Mouse (Mus musculus): ENCODE data around the gene Ankrd11.

The Ankrd11 gene

GRCm38 (mm10) chr8:122836199-122836598 is 205.9 kb downstream of the Ankrd11 start:
- no peak for DNase-seq

GRCm38 (mm10) chr8:122834971-122835370 is 207.1 kb downstream of the Ankrd11 start:
- peak; percentile 86 to 88 for DNase-seq

- no peak for DNase-seq
Measured at GRCm38 (mm10) chr8:122834416-122834815, 207.7 kb downstream of the Ankrd11 start.
